Mouse (Mus musculus) G1E (cell line): ENCODE measurements around the gene Nmur1. TPM values are rescaled to one million over a fixed set of nuclear protein-coding genes. Genes with fewer than 3 reads are reported as not detected.

Source experiments
- ATAC-seq: 2 replicates; pipeline ENCODE4 v1.8.0; 2016; ENCODE audit warnings: mild to moderate bottlenecking; ENCODE audit not compliant: insufficient number of reproducible peaks, poor library complexity, low FRiP score, severe bottlenecking; ENCODE audit errors: extremely low read depth
- DNase-seq: peaks from one replicate; pipeline ENCODE4 v3.0.0; 2012; ENCODE audit warnings: low spot score
- H3K27me3 ChIP-seq: 2 replicates; pipeline ENCODE4 v1.6.1; 2012; ENCODE audit warnings: mild to moderate bottlenecking, low read length, inconsistent platforms; ENCODE audit not compliant: insufficient read depth
- H3K36me3 ChIP-seq: replicated peaks from 2 replicates; pipeline ENCODE3; 2012; ENCODE audit warnings: mild to moderate bottlenecking, inconsistent platforms
- H3K4me1 ChIP-seq: 2 replicates; pipeline ENCODE4 v1.6.1; 2012; ENCODE audit warnings: low read depth, low read length, inconsistent platforms, mixed read lengths; ENCODE audit not compliant: insufficient read depth
- H3K4me3 ChIP-seq: 2 replicates; pipeline ENCODE4 v1.5.1; 2012; ENCODE audit warnings: low read depth, mild to moderate bottlenecking, inconsistent platforms, low read length, moderate library complexity, mixed read lengths
- H3K9me3 ChIP-seq: replicated peaks from 2 replicates; pipeline ENCODE4 v1.6.1; 2012; ENCODE audit warnings: inconsistent platforms
- CTCF ChIP-seq: IDR thresholded peaks from 2 replicates; pipeline ENCODE4 v1.5.1; 2012; ENCODE audit warnings: low read depth, low read length, inconsistent platforms, mixed read lengths
- GATA1 ChIP-seq: IDR thresholded peaks from 2 replicates; pipeline ENCODE4 v1.6.1; 2012; ENCODE audit warnings: borderline replicate concordance, low read length, inconsistent platforms, mixed read lengths
- GATA2 ChIP-seq: IDR thresholded peaks from 2 replicates; pipeline ENCODE4 v1.6.1; 2012; ENCODE audit warnings: low read depth, low read length, inconsistent platforms, borderline replicate concordance
- POLR2AphosphoS5 ChIP-seq: IDR thresholded peaks from 2 replicates; pipeline ENCODE4 v1.6.1; 2012; ENCODE audit warnings: low read depth, low read length, inconsistent platforms; ENCODE audit not compliant: insufficient replicate concordance
- TAL1 ChIP-seq: conservative IDR thresholded peaks from 2 replicates; pipeline ENCODE4 v1.6.1; 2012; ENCODE audit warnings: low read depth, low read length, inconsistent platforms, mixed read lengths
- polyA plus RNA-seq: library from polyadenylated mRNA; stranded (reverse); fragments of >175 nt; gene quantifications from 2 replicates; pipeline ENCODE4 v1.2.3, GENCODE M21; 2012
- total RNA-seq, 2 experiments: library from RNA; stranded (forward) in 1 of 2; stranded (reverse) in 1 of 2; fragments of 200-1000 nt in 1 of 2; fragments of >200 nt in 1 of 2; fragmentation: Nextera tagmentation in 1 of 2; gene quantifications; 2 replicates each; pipeline ENCODE4 v1.2.3; 2014 to 2017

Nmur1 gene
- total and polyA plus RNA-seq, 3 experiments = not detected

DNA sequence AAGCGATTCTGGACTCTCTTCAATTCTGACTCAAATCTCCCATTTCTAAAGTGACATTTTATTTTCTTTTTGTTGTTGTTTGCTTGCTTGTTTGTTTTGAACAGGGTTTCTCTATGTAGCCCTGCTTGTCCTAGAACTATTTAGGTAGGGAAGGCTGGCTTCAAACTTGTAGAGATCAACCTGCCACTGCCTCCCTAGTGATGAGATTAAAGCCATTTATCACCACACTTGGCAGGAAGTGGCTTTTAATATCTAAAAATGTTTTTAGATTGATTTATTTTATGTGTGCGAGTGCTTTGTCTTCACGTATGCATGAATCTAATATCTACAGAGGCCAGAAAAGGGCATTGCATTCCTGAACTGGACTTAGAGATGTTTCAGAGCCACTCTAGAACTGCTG, 32.8 kb downstream of the Nmur1 start:
- no peaks in the 10 kb centered on the region for H3K9me3 ChIP-seq
- H3K4me3 ChIP-seq = no peak overlapping the region
- H3K36me3 ChIP-seq = no peaks in the 10 kb centered on the region
- H3K27me3 ChIP-seq = peaks cover 24% of the 10 kb centered on the region
- ATAC-seq (no peak), DNase-seq (no peak)
- TF ChIP-seq GATA2 = no peak
- H3K4me1 ChIP-seq = peaks cover 29% of the 10 kb centered on the region

DNA sequence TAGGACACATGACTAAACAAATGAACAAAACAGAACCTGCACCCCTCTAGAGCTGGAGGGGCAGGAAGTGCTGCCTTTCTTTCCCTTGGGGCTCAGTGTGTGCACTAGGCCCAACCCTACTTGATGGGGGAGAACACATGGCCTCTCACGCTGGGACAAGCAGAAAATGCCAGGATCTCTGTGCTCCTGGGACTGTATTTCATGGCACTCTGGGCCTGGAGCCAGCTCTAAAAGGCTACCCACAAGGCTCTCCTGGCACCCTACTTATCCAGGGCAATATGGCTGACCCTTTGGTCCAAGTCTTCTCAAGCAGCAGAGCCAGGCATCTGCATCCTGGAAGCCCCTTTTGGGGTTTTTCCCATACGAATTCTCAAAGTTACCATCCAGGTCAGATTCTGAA, 34.6 kb downstream of the Nmur1 start:
- DNase-seq = no peak
- H3K27me3 ChIP-seq = peaks cover 38% of the 10 kb centered on the region
- TF ChIP-seq CTCF (no peak), POLR2AphosphoS5 (no peak), GATA2 (no peak), GATA1 (no peak), TAL1 (no peak)
- H3K4me3 ChIP-seq = no peak overlapping the region
- no peak for ATAC-seq
- H3K36me3 ChIP-seq = no peaks in the 10 kb centered on the region
- H3K4me1 ChIP-seq = peaks cover 33% of the 10 kb centered on the region
- no peaks in the 10 kb centered on the region for H3K9me3 ChIP-seq

DNA sequence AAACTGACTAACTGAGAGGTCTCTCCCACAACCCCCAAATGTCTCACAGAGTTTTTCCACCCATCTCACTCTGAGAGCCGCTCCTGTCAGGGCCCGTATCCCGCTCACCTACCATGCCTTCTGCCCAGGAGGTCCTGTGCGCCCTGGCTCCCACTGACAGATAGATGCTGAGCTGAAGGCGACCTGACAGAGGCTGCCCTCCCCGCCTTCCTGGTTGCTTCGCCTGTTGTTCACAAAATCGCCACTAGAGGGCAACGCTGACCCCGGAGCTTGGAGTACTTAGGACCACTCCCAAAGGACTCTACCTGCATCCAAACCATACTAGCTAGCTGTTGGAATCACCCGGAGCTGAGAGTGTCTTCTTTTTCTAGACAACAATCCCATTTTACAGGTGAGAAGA, 36.8 kb downstream of the Nmur1 start:
- DNase-seq = peak; percentile 60
- TF ChIP-seq CTCF = peak; percentile 98
- TF ChIP-seq TAL1 = no peak
- H3K9me3 ChIP-seq = no peaks in the 10 kb centered on the region
- H3K27me3 ChIP-seq = peaks cover 60% of the 10 kb centered on the region
- H3K4me3 ChIP-seq = no peak overlapping the region
- H3K36me3 ChIP-seq = no peaks in the 10 kb centered on the region
- ATAC-seq = peak; percentile 54; the same call in 1 of the 2 replicates
- peaks cover 33% of the 10 kb centered on the region for H3K4me1 ChIP-seq

DNA sequence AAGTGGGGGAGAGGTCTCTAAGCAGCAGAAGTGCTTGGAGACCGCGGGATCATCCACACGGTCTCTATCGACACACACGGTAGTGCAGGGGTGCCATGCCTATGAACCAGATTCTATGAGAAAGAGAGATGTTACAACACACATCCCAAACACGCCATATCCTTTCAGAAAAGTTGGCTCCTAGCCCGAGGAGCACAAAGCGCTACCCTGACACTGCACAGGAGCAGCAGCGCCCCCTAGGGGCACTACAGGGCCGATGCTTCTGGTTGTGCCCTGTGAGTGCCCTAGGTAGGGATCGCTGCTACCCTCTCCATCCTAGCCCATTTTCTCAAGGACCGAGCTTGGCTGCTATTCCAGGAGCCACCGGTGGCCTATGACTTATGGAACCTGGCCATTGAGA, 45.0 kb downstream of the Nmur1 start:
- H3K4me1 ChIP-seq = peaks cover 7% of the 10 kb centered on the region
- H3K9me3 ChIP-seq = no peaks in the 10 kb centered on the region
- no peak for ATAC-seq
- H3K27me3 ChIP-seq = peaks cover 66% of the 10 kb centered on the region
- no peak overlapping the region for H3K4me3 ChIP-seq
- TF ChIP-seq CTCF (peak; percentile 97), POLR2AphosphoS5 (no peak)
- peak; percentile 58 for DNase-seq
- H3K36me3 ChIP-seq = no peaks in the 10 kb centered on the region

DNA sequence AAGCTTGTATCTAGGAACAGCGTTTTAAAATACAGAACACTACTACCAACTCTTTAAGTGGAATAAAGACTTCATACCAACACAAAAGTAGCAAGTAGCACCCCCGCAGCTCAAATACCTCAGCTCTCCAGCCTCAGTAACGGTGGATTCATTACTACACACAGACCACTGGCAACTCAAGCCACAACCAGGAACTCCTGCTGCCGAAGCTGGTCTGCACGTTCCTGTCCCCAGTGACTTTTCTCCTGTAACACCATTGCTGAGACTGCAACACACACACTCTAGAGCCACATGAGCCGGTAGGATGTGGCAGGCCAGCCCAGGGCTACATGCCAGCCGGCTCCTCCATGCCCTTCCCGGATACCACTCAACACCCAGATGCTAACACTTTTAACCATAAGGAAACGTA, 46.9 kb downstream of the Nmur1 start:
- Histone ChIP-seq H3K36me3 (no peaks in the 10 kb centered on the region), H3K27me3 (peaks cover 49% of the 10 kb centered on the region), H3K4me1 (peaks cover 7% of the 10 kb centered on the region), H3K9me3 (no peaks in the 10 kb centered on the region), H3K4me3 (no peak overlapping the region)
- ATAC-seq (no peak), DNase-seq (no peak)
- TF ChIP-seq GATA1 (no peak), POLR2AphosphoS5 (no peak), TAL1 (no peak), CTCF (no peak), GATA2 (no peak)

DNA sequence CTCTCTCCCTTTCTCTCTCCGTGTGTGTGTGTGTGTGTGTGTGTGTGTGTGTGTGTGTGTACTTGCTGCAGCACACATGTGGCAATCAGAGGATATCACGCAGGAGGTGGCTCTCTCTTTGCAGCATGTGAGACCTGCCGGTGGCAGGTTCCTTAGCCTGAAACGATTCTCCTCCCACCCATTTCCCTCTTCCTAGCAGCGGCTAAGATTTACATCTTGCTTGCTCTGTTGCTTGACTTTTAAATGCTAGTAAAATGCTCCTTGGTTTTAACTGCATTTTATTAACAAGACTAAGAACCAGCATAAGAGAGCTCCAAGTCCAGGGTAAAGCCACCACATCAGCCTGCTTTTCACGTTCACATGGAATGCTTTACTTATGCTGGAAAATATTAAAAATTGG, 47.4 kb downstream of the Nmur1 start:
- no peak for DNase-seq
- Histone ChIP-seq H3K4me3 (no peak overlapping the region), H3K4me1 (peaks cover 7% of the 10 kb centered on the region), H3K27me3 (peaks cover 48% of the 10 kb centered on the region), H3K36me3 (no peaks in the 10 kb centered on the region), H3K9me3 (no peaks in the 10 kb centered on the region)
- TF ChIP-seq GATA1 (no peak), GATA2 (no peak), CTCF (no peak), TAL1 (no peak), POLR2AphosphoS5 (no peak)
- ATAC-seq = no peak

DNA sequence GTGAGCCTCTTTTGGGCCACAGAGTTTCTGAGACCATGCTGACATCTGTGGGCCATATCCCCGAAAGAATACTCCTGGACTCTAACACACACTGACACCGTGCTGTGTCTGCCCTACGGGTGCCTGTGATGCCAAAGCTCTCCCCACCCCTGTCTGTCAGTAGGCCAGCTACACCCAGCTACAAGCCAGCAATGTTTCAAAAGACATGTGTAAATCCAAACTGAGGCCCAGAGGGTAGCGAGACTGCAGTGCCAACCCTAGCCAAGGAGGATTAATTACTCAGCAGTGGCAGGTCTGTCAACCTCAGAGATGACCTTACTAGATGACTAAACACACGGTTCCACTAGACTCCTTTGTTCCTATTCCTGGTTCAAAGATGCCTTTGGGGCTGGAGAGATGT, 49.7 kb downstream of the Nmur1 start:
- TF ChIP-seq TAL1 (no peak), GATA2 (no peak), POLR2AphosphoS5 (no peak), CTCF (no peak), GATA1 (no peak)
- peaks cover 7% of the 10 kb centered on the region for H3K4me1 ChIP-seq
- peaks cover 10% of the 10 kb centered on the region for H3K36me3 ChIP-seq
- H3K9me3 ChIP-seq = no peaks in the 10 kb centered on the region
- H3K27me3 ChIP-seq = peaks cover 36% of the 10 kb centered on the region
- H3K4me3 ChIP-seq = no peak overlapping the region
- ATAC-seq (no peak), DNase-seq (no peak)
